9 mouse cellular contexts compared by ENCODE assay signal in the genomic region with DNA sequence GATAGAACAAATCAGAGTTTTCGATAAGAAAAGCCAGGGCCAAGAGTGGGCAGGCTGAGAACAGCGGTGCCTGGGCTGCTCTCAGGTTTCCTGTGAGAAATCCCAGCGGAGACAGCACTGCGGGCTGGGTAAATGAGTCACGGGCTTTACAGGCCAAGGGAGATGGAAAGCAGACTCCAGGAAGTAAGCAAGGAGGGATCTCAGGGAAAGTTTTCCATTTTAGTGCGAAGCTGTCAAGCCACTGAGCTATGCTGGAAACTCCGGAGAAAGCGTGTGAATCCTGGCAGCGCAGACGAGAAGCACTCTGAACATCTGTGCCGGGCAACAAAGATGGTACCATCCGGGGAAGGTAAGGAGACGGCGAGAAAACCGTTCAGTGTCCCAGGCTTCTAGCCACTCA. TPM values are rescaled to one million over a fixed set of nuclear protein-coding genes. Genes with fewer than 3 reads are reported as not detected.
A peak's percentile ranks its signal among the peaks of the same experiment; 100 is the strongest.
DNase-seq lines count a peak whose midpoint lies in the region; ATAC-seq and TF ChIP-seq lines count a peak whose summit lies in the region.
"Had no signal": no experiment of that assay in that cellular context is flagged by ENCODE, and none has a peak within 500 bp of the region (broad histone marks: within the 10 kb centered on the region; RNA-seq: fewer than 3 reads in every experiment).

No protein-coding gene starts in this region.

- H3K9ac ChIP-seq in lung, postnatal 0 days (replicated peaks; ENCODE audit: low read depth), result no peak overlapping the region
- H3K9ac ChIP-seq in embryonic facial prominence, embryonic 12.5 days, result peak overlapping the region; percentile 36
- H3K9ac ChIP-seq in limb, embryonic 11.5 days (ENCODE audit: low read length), result peak overlapping the region; percentile 5; the same call in 1 of the 2 replicates

- 14% methylated on average over 15 of the region's 15 CpGs for WGBS in lung, postnatal 0 days
- WGBS in embryonic facial prominence, embryonic 12.5 days, result 15% methylated on average over 15 of the region's 15 CpGs
- 16% methylated on average over 15 of the region's 15 CpGs for WGBS in limb, embryonic 11.5 days

- no peaks in the 10 kb centered on the region for H3K9me3 ChIP-seq in lung, postnatal 0 days (ENCODE audit: low read length)
- H3K9me3 ChIP-seq in embryonic facial prominence, embryonic 12.5 days, result no peaks in the 10 kb centered on the region
- H3K9me3 ChIP-seq in limb, embryonic 11.5 days (ENCODE audit: control insufficient read depth, low read length), result no peaks in the 10 kb centered on the region

- no peak for TF ChIP-seq CTCF in lung, postnatal 0 days (IDR thresholded peaks at IDR 0.05)

- no peaks in the 10 kb centered on the region for H3K4me1 ChIP-seq in lung, postnatal 0 days (ENCODE audit: insufficient read depth, low read depth, low read length)
- peaks cover 10% of the 10 kb centered on the region for H3K4me1 ChIP-seq in embryonic facial prominence, embryonic 12.5 days
- 0 out of 2 replicates have a peak, but pooled peaks cover 8% of the 10 kb centered on the region for H3K4me1 ChIP-seq in limb, embryonic 11.5 days (ENCODE audit: control insufficient read depth, insufficient read depth, low read length)

- ATAC-seq in lung, postnatal 0 days, result no peak
- ATAC-seq in embryonic facial prominence, embryonic 12.5 days (ENCODE audit: insufficient number of reproducible peaks, insufficient read depth, low FRiP score, low TSS enrichment), result peak; percentile 65; the same call in 1 of the 2 replicates
- ATAC-seq in limb, embryonic 11.5 days (ENCODE audit: insufficient number of reproducible peaks, low FRiP score, low TSS enrichment, low read depth), result 0 out of 2 replicates have a peak, but pooled peaks have one; percentile 58

- intact Hi-C loops in heart, postnatal 25 days (cut with DNase I), result loop anchor here (1.0 kb wide), 1 partner anchor 28 kb away; the partner anchor contains the start of gene Atp6v0d1

- DNase-seq in lung, postnatal 0 days (ENCODE audit: low spot score), result peak; percentile 51
- DNase-seq in lung, postnatal 14 days, result no peak
- peak; percentile 58 for DNase-seq in heart, postnatal 25 days (ENCODE audit: low spot score)
- DNase-seq in limb, embryonic 11.5 days (ENCODE audit: low spot score), result peak; percentile 65
- peak; percentile 50 for DNase-seq in telencephalon, adult 2 months (ENCODE audit: low read depth, low spot score)
- DNase-seq in spleen, adult 18-20 months, result no peak
- DNase-seq in layer of hippocampus, postnatal 25 days (ENCODE audit: extremely low spot score in 1 of 2, low spot score in 1 of 2), result no peak

- H3K27ac ChIP-seq in lung, postnatal 0 days (ENCODE audit: low read length), result peak overlapping the region; percentile 59; the same call in 1 of the 2 replicates
- peak overlapping the region; percentile 86 for H3K27ac ChIP-seq in embryonic facial prominence, embryonic 12.5 days
- peak overlapping the region; percentile 43; the same call in 1 of the 2 replicates for H3K27ac ChIP-seq in limb, embryonic 11.5 days (replicated peaks; ENCODE audit: low read depth, low read length)

- no peaks in the 10 kb centered on the region for H3K36me3 ChIP-seq in lung, postnatal 0 days (ENCODE audit: insufficient read depth, low read length)
- no peaks in the 10 kb centered on the region for H3K36me3 ChIP-seq in embryonic facial prominence, embryonic 12.5 days
- no peaks in the 10 kb centered on the region for H3K36me3 ChIP-seq in limb, embryonic 11.5 days (ENCODE audit: control insufficient read depth, insufficient read depth, low read length)

- no peaks in the 10 kb centered on the region for H3K27me3 ChIP-seq in lung, postnatal 0 days (replicated peaks; ENCODE audit: insufficient read depth, low read length)
- no peaks in the 10 kb centered on the region for H3K27me3 ChIP-seq in embryonic facial prominence, embryonic 12.5 days
- no peaks in the 10 kb centered on the region for H3K27me3 ChIP-seq in limb, embryonic 11.5 days (ENCODE audit: control insufficient read depth, insufficient read depth, low read length)

- no peak overlapping the region; the same call in 1 of the 2 replicates for H3K4me2 ChIP-seq in lung, postnatal 0 days (replicated peaks; ENCODE audit: low read depth, low read length)
- peak overlapping the region; percentile 48 for H3K4me2 ChIP-seq in embryonic facial prominence, embryonic 12.5 days (replicated peaks)
- peak overlapping the region; percentile 33 for H3K4me2 ChIP-seq in limb, embryonic 11.5 days (ENCODE audit: low read depth, severe bottlenecking)

- no peak overlapping the region for H3K4me3 ChIP-seq in lung, postnatal 0 days (ENCODE audit: low read depth, low read length)
- H3K4me3 ChIP-seq in embryonic facial prominence, embryonic 12.5 days, result peak overlapping the region; percentile 21; the same call in 1 of the 2 replicates
- no peak overlapping the region for H3K4me3 ChIP-seq in limb, embryonic 11.5 days (ENCODE audit: low read depth, low read length)

- no peak for TF ChIP-seq EP300 in lung, postnatal 0 days (IDR thresholded peaks at IDR 0.05)

RNA-seq across cellular contexts. Expression of gene Ripor1, which starts 11.2 kb away (rescaled TPM):
- 25.5 and 28.5 TPM in 2 replicates for polyA plus RNA-seq in lung, postnatal 0 days (2015; fragmentation: Nextera tagmentation; extraction: Ambion mirVana)
- 14.6 and 15.3 TPM in 2 replicates for polyA plus RNA-seq in embryonic facial prominence, embryonic 12.5 days (2016; fragmentation: Nextera tagmentation; extraction: Ambion mirVana)
- 10 to 100 TPM; 41.7 to 50.9 TPM for total RNA-seq in heart, postnatal 25 days (2021)
- 13.1 and 14.1 TPM in 2 replicates for polyA plus RNA-seq in limb, embryonic 11.5 days (2014; fragmentation: Nextera tagmentation; extraction: Ambion mirVana)
- total RNA-seq in layer of hippocampus, postnatal 25 days (2021), result 10 to 100 TPM; 83.2 to 92.9 TPM

RNA-seq across cellular contexts. Expression of gene Atp6v0d1, which starts 28.0 kb away (rescaled TPM):
- 141 and 146 TPM in 2 replicates for polyA plus RNA-seq in lung, postnatal 0 days (2015; fragmentation: Nextera tagmentation; extraction: Ambion mirVana)
- 75.4 and 84.3 TPM in 2 replicates for polyA plus RNA-seq in embryonic facial prominence, embryonic 12.5 days (2016; fragmentation: Nextera tagmentation; extraction: Ambion mirVana)
- 10 to 100 TPM; 45.7 to 53.2 TPM for total RNA-seq in heart, postnatal 25 days (2021)
- 71.7 and 81.5 TPM in 2 replicates for polyA plus RNA-seq in limb, embryonic 11.5 days (2014; fragmentation: Nextera tagmentation; extraction: Ambion mirVana)
- 100 to 1,000 TPM; 293 to 332 TPM for total RNA-seq in layer of hippocampus, postnatal 25 days (2021)

RNA-seq across cellular contexts. Expression of gene Ctcf, which starts 42.5 kb away (rescaled TPM):
- 71.3 and 73.6 TPM in 2 replicates for polyA plus RNA-seq in lung, postnatal 0 days (2015; fragmentation: Nextera tagmentation; extraction: Ambion mirVana)
- polyA plus RNA-seq in embryonic facial prominence, embryonic 12.5 days (2016; fragmentation: Nextera tagmentation; extraction: Ambion mirVana), result 138 and 152 TPM in 2 replicates
- 10 to 100 TPM; 36.4 to 43.6 TPM for total RNA-seq in heart, postnatal 25 days (2021)
- polyA plus RNA-seq in limb, embryonic 11.5 days (2014; fragmentation: Nextera tagmentation; extraction: Ambion mirVana), result 128 and 131 TPM in 2 replicates
- 10 to 100 TPM; 63.3 to 71.7 TPM for total RNA-seq in layer of hippocampus, postnatal 25 days (2021)

RNA-seq across cellular contexts. Expression of gene Agrp, which starts 43.3 kb away (rescaled TPM):
- polyA plus RNA-seq in lung, postnatal 0 days (2015; fragmentation: Nextera tagmentation; extraction: Ambion mirVana), result 0.44 and 0.75 TPM in 2 replicates
- polyA plus RNA-seq in embryonic facial prominence, embryonic 12.5 days (2016; fragmentation: Nextera tagmentation; extraction: Ambion mirVana), result 1.5 and 1.7 TPM in 2 replicates
- total RNA-seq in heart, postnatal 25 days (2021), result not detected
- polyA plus RNA-seq in limb, embryonic 11.5 days (2014; fragmentation: Nextera tagmentation; extraction: Ambion mirVana), result 0.73 and 1.6 TPM in 2 replicates
- total RNA-seq in layer of hippocampus, postnatal 25 days (2021), result not detected
- total RNA-seq: left cerebral cortex, postnatal 25 days had no signal

Comparison
In these comparisons a context has a peak if more than half of its experiments do, and no peak if none do; other contexts are left out.
1. DNase-seq: peak in lung, postnatal 0 days (single experiment), heart, postnatal 25 days (single experiment), limb, embryonic 11.5 days (single experiment) and telencephalon, adult 2 months (single experiment); none in lung, postnatal 14 days (single experiment), spleen, adult 18-20 months (0 of 2) and layer of hippocampus, postnatal 25 days (0 of 2).
2. Peak in every context shown above with its lines, with median percentiles within 50 percentile points of each other: H3K27ac ChIP-seq.